Mouse (Mus musculus) activated CD4-positive, CD25-positive, alpha-beta regulatory T cell (primary cell): ENCODE results near the gene Zfp13. TPM values are rescaled to one million over a fixed set of nuclear protein-coding genes. Genes with fewer than 3 reads are reported as not detected.

Experiments
- polyA plus RNA-seq, 2 experiments: library from polyadenylated mRNA; unstranded; fragments of 100-300 nt; shearing (Covaris generic); gene quantifications; one replicate each; pipeline ENCODE4 v1.2.1; 2017

The Zfp13 gene
- not detected for polyA plus RNA-seq

DNA sequence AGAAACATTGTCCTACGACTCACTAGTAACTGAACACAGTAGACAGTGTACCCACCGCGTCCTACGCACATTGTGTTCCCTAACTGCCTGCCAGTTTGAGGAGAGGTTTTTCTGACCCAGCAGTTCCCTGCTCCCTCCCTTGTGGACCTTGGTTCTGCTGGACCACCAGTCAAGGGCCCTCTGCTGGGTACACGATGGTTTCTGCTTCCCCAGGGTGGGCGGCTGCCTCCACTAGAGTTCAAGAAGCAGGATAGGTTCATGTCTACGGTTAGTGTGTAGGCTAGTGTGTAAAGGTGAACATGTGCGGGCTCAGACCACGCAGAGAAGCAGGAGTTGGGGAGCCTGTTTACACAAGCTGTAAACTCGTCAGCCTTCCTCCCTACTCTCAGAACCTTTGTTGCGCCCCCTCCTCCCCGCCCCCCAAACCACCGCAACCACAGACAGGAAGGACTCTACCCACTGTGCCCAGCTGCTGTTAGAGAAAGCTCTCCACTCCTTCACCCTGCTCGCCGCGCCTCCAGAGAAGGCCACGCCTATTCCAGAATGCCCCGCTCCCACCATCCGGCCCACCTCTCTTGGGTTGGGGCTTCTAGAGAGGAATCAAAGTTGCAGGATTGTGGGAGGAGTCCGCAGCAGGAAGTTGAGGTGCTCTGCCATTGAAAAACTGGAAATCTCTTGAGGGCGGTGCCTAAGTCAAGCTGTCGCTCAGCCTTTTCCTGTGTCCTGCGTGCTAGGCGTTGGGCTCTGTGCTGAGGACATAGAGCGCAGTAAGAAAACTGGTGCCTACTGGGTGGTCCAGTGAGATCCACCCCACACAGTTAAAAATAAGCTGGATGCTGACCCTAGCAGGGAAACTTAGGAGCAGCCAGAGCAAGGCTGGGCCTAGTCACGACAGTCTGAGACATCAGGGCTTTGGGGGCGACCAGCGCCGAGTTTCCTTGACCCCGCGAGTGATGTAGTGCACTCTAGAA is at the start of gene Zfp13:
Zfp13 (minus strand) TSS at position 906 of the 971 bp plus-strand sequence.

DNA sequence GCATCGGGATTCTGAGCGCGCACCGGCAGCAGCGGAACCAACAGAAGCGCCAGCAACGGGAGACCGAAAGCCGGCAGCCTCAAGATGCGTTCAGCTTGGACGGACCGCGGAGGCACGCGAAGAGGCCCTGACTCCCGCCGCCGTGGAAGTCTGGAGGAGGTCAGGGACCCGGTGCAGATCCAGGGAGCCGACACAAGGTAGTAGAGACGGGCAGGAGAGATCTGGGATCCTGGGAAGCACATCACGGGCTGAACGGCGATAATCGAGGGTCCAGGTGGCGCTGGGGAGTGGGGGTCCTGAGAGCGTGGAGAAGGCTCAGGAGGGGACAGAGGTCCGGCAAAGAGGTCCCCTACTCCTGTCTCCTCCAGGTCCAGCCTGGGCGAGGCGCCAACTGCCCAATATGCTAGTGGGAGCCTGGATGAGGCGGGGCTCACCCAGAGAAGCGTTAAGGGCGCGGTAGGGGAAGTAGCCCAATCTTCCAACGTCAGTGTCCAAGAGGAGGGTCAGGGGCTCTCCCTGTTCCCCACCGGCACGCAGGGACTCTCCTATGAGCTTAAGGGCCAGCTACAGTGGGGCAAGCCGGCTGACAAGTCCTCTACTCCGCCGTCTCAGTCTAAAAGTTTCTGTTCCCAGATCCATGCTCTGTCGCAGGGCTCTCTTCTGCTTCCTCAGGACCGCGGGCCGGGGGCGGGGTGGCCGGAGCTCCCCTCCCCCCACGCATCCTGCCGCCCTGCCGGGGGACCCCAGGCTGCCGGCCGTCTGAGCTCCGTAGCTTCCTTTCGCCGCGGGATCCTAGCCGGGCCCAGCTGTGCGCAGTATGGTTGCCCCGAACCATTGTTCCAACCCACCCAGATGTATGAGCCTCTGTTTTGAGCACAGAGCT is 45.6 kb upstream of the Zfp13 start, which contains the start of gene Mmp25:
Mmp25 (minus strand) TSS at position 665 of the 883 bp plus-strand sequence.

DNA sequence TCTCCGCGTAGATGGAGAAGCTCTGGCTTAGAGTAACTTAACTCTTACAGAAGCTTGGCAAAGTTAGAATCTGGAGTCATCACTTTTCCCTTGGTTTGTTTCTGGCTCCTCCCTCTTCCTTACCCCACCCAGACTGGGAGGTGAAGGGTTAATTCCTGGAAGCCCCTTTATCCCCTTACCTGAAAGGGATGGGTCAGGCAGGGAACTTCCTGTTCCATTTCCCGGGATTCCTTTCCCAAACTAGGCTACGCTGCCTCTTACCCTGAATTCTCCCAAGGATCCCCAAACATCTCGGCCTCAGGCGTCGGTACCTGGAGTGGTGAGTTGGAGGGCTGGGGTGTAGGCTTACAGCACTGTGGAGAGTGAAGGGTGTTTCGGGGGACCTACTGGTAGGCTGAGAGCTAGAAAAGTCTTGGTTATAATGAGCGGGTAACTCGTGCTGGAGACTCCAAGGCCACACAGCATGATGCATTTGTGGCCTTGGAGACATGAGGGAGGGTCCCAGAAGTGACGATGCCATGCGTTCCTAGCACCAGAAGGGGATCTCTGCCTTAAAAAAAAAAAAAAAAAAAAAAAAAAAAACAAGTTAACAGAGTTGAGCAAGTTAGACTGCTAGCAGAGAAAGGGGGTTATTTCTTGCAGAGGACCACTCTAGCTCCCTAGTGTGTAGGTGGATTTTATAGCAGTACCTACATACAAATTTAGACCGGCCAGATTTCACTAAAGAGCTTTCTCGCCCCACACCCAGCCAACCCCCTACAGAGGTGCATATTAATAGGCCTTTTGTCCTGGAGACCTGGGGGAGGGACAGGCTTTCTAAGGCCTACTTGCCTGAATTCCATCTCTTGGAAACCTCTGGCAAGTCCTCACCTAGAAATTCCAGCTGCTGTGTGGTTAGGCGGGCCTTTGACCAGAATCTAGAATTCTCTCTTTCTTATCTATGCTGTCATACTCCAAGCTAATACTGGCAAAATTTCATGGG is 1.6 kb upstream of the Zfp13 start, which contains the start of gene Zscan10:
Zscan10 (plus strand) TSS at position 216 of the 982 bp plus-strand sequence.

DNA sequence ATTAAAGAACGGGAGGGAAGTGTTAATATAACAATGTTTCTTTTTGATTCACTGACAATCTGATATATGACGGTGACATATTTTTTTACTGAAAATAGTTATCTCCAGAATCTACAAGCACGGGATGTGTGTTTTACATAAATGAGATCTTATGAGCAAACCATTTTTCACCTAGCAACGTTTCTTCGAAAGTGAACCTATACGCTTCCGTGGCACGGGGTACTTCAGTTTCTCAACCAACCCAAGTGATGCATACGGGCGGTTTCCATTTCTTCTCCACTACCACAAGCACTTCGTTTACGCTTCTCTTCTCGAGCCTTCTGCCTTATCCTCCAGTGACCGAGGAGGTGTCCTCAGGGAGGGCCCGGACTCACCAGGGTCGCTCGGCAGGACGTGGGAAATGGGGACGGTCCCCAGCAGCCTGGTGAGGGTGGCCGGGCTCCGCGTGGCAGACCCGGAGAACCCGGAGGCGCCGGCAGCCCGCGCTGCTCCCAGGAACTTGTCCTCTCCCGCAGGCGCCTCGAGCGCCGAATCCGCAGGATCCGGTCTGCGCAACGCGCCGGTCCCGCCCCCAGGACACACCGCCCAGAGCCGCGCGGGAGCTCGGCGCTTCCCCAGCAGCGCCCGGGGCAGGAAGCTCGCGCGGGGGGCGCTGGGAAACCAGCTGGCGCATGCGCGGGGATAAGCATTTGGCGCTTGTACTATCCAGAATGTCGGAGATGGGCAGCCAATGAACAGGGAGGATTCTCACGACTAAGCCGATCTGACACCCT is 35.5 kb downstream of the Zfp13 start, which contains the start of gene Zfp213:
Zfp213 (minus strand) TSS at position 644 of the 773 bp plus-strand sequence.

Other genes starting within 250 kb of the Zfp13 start
- under 1 TPM in 1 of 2 experiments, not detected in 1; 0.07 TPM for gene Vmn2r116, start 214.9 kb downstream of the Zfp13 start, polyA plus RNA-seq
- gene Vmn2r117, start 119.8 kb downstream of the Zfp13 start, polyA plus RNA-seq: under 1 TPM in 1 of 2 experiments, not detected in 1; 0.02 TPM
- 10 to 100 TPM; 12.5 to 13.4 TPM for gene Zfp213, start 35.2 kb downstream of the Zfp13 start, polyA plus RNA-seq
- 1 to 10 TPM in 1 of 2 experiments, under 1 TPM in 1; 0.19 to 1.2 TPM for gene Zscan10, start 1.4 kb upstream of the Zfp13 start, polyA plus RNA-seq
- gene Mmp25, start 45.8 kb upstream of the Zfp13 start, polyA plus RNA-seq: under 1 TPM; 0.12 to 0.99 TPM
- under 1 TPM; 0.11 to 0.43 TPM for gene Bicdl2, start 61.0 kb upstream of the Zfp13 start, polyA plus RNA-seq
- 10 to 100 TPM; 49.0 to 52.4 TPM for gene Hcfc1r1, start 74.1 kb upstream of the Zfp13 start, polyA plus RNA-seq
- 10 to 100 TPM; 30.0 to 38.4 TPM for gene Thoc6, start 74.4 kb upstream of the Zfp13 start, polyA plus RNA-seq
- gene Tnfrsf12a, start 78.0 kb upstream of the Zfp13 start, polyA plus RNA-seq: 1 to 10 TPM; 5.5 to 6.7 TPM
- gene Cldn6, start 79.8 kb upstream of the Zfp13 start, polyA plus RNA-seq: under 1 TPM in 1 of 2 experiments, not detected in 1; 0.11 TPM
- under 1 TPM in 1 of 2 experiments, not detected in 1; 0.12 TPM for gene Cldn9, start 84.5 kb upstream of the Zfp13 start, polyA plus RNA-seq
- under 1 TPM; 0.10 to 0.39 TPM for gene 1520401A03Rik, start 123.3 kb upstream of the Zfp13 start, polyA plus RNA-seq
- gene Pkmyt1, start 126.8 kb upstream of the Zfp13 start, polyA plus RNA-seq: 10 to 100 TPM; 31.6 to 39.0 TPM
- 10 to 100 TPM; 10.0 to 20.7 TPM for gene Paqr4, start 141.4 kb upstream of the Zfp13 start, polyA plus RNA-seq
- gene Kremen2, start 146.3 kb upstream of the Zfp13 start, polyA plus RNA-seq: 10 to 100 TPM in 1 of 2 experiments, 1 to 10 TPM in 1; 4.0 to 11.8 TPM
- gene Flywch1, start 172.1 kb upstream of the Zfp13 start, polyA plus RNA-seq: 10 to 100 TPM; 23.5 to 40.0 TPM
- 1 to 10 TPM; 6.3 to 7.6 TPM for gene Flywch2, start 186.6 kb upstream of the Zfp13 start, polyA plus RNA-seq
- gene Srrm2, start 191.0 kb upstream of the Zfp13 start, polyA plus RNA-seq: 100 to 1,000 TPM; 921 to 934 TPM
- 100 to 1,000 TPM; 701 to 738 TPM for gene Elob, start 229.6 kb upstream of the Zfp13 start, polyA plus RNA-seq
- gene Prss33, start 236.6 kb upstream of the Zfp13 start, polyA plus RNA-seq: under 1 TPM; 0.17 to 0.39 TPM
- gene Prss32, start 244.4 kb upstream of the Zfp13 start, polyA plus RNA-seq: under 1 TPM in 1 of 2 experiments, not detected in 1; 0.77 TPM
- 1 to 10 TPM; 1.9 to 3.0 TPM for gene Prss41, start 244.7 kb upstream of the Zfp13 start, polyA plus RNA-seq